Mouse (Mus musculus): ENCODE results near the gene Exosc1. TPM values are rescaled to one million over a fixed set of nuclear protein-coding genes. Genes with fewer than 3 reads are reported as not detected.

The Exosc1 gene
- polyA plus RNA-seq, 1 experiment = 0.70 TPM

GRCm38 (mm10) chr19:41895460-41896318, 37.5 kb downstream of the Exosc1 start, which contains the start of gene Rrp12:
Gene Rrp12 (minus strand): TSS chr19:41896173.
- H3K4me3 ChIP-seq (replicated peaks) = peak within 1 kb of the TSS; percentile 74
- peaks cover 21% of the 10 kb centered on the region for H3K36me3 ChIP-seq (ENCODE audit: control insufficient read depth)
- TF ChIP-seq TAL1 (IDR thresholded peaks at IDR 0.05; ENCODE audit: low read length) = no peak
- no peak for TF ChIP-seq GATA1 (IDR thresholded peaks at IDR 0.05; ENCODE audit: low read length)
- H3K27me3 ChIP-seq (ENCODE audit: control insufficient read depth) = no peaks in the 10 kb centered on the region
- peaks cover 59% of the 10 kb centered on the region for H3K4me1 ChIP-seq (ENCODE audit: control insufficient read depth)
- H3K9me3 ChIP-seq (ENCODE audit: control insufficient read depth, low read length) = no peaks in the 10 kb centered on the region

DNA sequence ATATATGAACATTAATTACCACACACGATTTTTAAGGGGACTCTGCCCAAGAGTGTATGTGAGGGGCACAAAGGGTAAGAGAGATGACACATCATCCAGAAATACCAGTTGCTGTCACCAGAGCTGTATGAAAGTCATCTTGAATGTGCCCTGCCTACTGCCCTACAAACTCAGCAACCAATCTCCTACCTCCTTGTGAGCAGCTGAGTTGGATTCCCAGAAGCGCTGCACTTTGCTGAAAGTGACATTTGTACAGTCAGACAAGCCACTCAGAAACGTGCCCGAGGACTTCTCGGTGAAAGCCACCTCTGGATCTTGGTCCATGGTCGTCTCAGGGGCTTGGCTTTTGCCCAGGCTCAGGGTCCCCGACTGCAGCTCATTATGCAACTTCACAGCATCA, 38.3 kb downstream of the Exosc1 start:
- peak overlapping the region; percentile 74 for H3K4me3 ChIP-seq (replicated peaks)
- TF ChIP-seq TAL1 (IDR thresholded peaks at IDR 0.05; ENCODE audit: low read length) (no peak), GATA1 (IDR thresholded peaks at IDR 0.05; ENCODE audit: low read length) (no peak)

GRCm38 (mm10) chr19:41888191-41888590, 45.0 kb downstream of the Exosc1 start:
- Histone ChIP-seq H3K36me3 (ENCODE audit: control insufficient read depth) (peaks cover 87% of the 10 kb centered on the region), H3K4me3 (replicated peaks) (peak overlapping the region; percentile 40), H3K27me3 (ENCODE audit: control insufficient read depth) (no peaks in the 10 kb centered on the region), H3K4me1 (ENCODE audit: control insufficient read depth) (peaks cover 68% of the 10 kb centered on the region), H3K9me3 (ENCODE audit: control insufficient read depth, low read length) (no peaks in the 10 kb centered on the region)
- TF ChIP-seq GATA1 (IDR thresholded peaks at IDR 0.05; ENCODE audit: low read length) (peak; percentile 85), TAL1 (IDR thresholded peaks at IDR 0.05; ENCODE audit: low read length) (peak; percentile 76)

More for the DNA sequence above, 38.3 kb downstream of the Exosc1 start:
- H3K27me3 ChIP-seq (ENCODE audit: control insufficient read depth) = no peaks in the 10 kb centered on the region
- H3K4me1 ChIP-seq (ENCODE audit: control insufficient read depth) = peaks cover 65% of the 10 kb centered on the region
- H3K36me3 ChIP-seq (ENCODE audit: control insufficient read depth) = peaks cover 28% of the 10 kb centered on the region
- no peaks in the 10 kb centered on the region for H3K9me3 ChIP-seq (ENCODE audit: control insufficient read depth, low read length)

GRCm38 (mm10) chr19:41883882-41884281, 49.3 kb downstream of the Exosc1 start:
- peaks cover 92% of the 10 kb centered on the region for H3K36me3 ChIP-seq (ENCODE audit: control insufficient read depth)
- H3K4me1 ChIP-seq (ENCODE audit: control insufficient read depth) = peaks cover 37% of the 10 kb centered on the region
- H3K4me3 ChIP-seq (replicated peaks) = no peak overlapping the region
- TF ChIP-seq GATA1 (IDR thresholded peaks at IDR 0.05; ENCODE audit: low read length) = no peak
- TF ChIP-seq TAL1 (IDR thresholded peaks at IDR 0.05; ENCODE audit: low read length) = no peak
- H3K9me3 ChIP-seq (ENCODE audit: control insufficient read depth, low read length) = no peaks in the 10 kb centered on the region
- H3K27me3 ChIP-seq (ENCODE audit: control insufficient read depth) = no peaks in the 10 kb centered on the region

GRCm38 (mm10) chr19:41881842-41882241, 51.4 kb downstream of the Exosc1 start:
- Histone ChIP-seq H3K9me3 (ENCODE audit: control insufficient read depth, low read length) (no peaks in the 10 kb centered on the region), H3K4me3 (replicated peaks) (no peak overlapping the region), H3K4me1 (ENCODE audit: control insufficient read depth) (peaks cover 17% of the 10 kb centered on the region), H3K27me3 (ENCODE audit: control insufficient read depth) (no peaks in the 10 kb centered on the region), H3K36me3 (ENCODE audit: control insufficient read depth) (peaks cover 91% of the 10 kb centered on the region)
- TF ChIP-seq TAL1 (IDR thresholded peaks at IDR 0.05; ENCODE audit: low read length) = no peak
- TF ChIP-seq GATA1 (IDR thresholded peaks at IDR 0.05; ENCODE audit: low read length) = no peak

- TF ChIP-seq TAL1 (IDR thresholded peaks at IDR 0.05; ENCODE audit: low read length) (no peak), GATA1 (IDR thresholded peaks at IDR 0.05; ENCODE audit: low read length) (no peak)
- Histone ChIP-seq H3K9me3 (ENCODE audit: control insufficient read depth, low read length) (no peaks in the 10 kb centered on the region), H3K4me3 (replicated peaks) (no peak overlapping the region), H3K27me3 (ENCODE audit: control insufficient read depth) (no peaks in the 10 kb centered on the region), H3K4me1 (ENCODE audit: control insufficient read depth) (peaks cover 13% of the 10 kb centered on the region), H3K36me3 (ENCODE audit: control insufficient read depth) (peaks cover 85% of the 10 kb centered on the region)
These were observed 58.9 kb downstream of the Exosc1 start for GRCm38 (mm10) chr19:41874356-41874755.

Other genes starting within 250 kb of the Exosc1 start
- gene Slit1, start 189.8 kb downstream of the Exosc1 start, polyA plus RNA-seq (2012) = 0.06 and 0.12 TPM in 2 replicates
- gene Arhgap19, start 131.4 kb downstream of the Exosc1 start, polyA plus RNA-seq (2012) = 0.49 and 0.65 TPM in 2 replicates
- 2.3 and 2.8 TPM in 2 replicates for gene Frat1, start 103.5 kb downstream of the Exosc1 start, polyA plus RNA-seq (2012)
- 8.4 and 10.4 TPM in 2 replicates for gene Frat2, start 85.3 kb downstream of the Exosc1 start, polyA plus RNA-seq (2012)
- 1.1 TPM in 2 replicates for gene Rrp12, start 37.2 kb downstream of the Exosc1 start, polyA plus RNA-seq (2012)
- 6.9 and 7.3 TPM in 2 replicates for gene Pgam1, start 21.5 kb downstream of the Exosc1 start, polyA plus RNA-seq (2012)
- 3.1 and 3.2 TPM in 2 replicates for gene Zdhhc16, start 57 bp upstream of the Exosc1 start, polyA plus RNA-seq (2012)
- 0.54 and 0.65 TPM in 2 replicates for gene Mms19, start 47.7 kb upstream of the Exosc1 start, polyA plus RNA-seq (2012)
- gene Ubtd1, start 48.3 kb upstream of the Exosc1 start, polyA plus RNA-seq (2012) = 0.10 and 0.30 TPM in 2 replicates
- 0.12 TPM in 1 of 2 replicates, not detected in the other for gene Ankrd2, start 102.6 kb upstream of the Exosc1 start, polyA plus RNA-seq (2012)
- gene Hoga1, start 112.2 kb upstream of the Exosc1 start, polyA plus RNA-seq (2012) = not detected in 2 replicates
- not detected in 2 replicates for gene 4933411K16Rik, start 118.8 kb upstream of the Exosc1 start, polyA plus RNA-seq (2012)
- gene Morn4, start 152.9 kb upstream of the Exosc1 start, polyA plus RNA-seq (2012) = 0.10 and 0.19 TPM in 2 replicates
- 1.7 and 1.8 TPM in 2 replicates for gene Pi4k2a, start 157.0 kb upstream of the Exosc1 start, polyA plus RNA-seq (2012)
- 1.3 and 1.7 TPM in 2 replicates for gene Avpi1, start 195.6 kb upstream of the Exosc1 start, polyA plus RNA-seq (2012)
- gene Marveld1, start 214.0 kb upstream of the Exosc1 start, polyA plus RNA-seq (2012) = 0.05 TPM in 2 replicates
- 0.67 and 0.73 TPM in 2 replicates for gene Zfyve27, start 230.5 kb upstream of the Exosc1 start, polyA plus RNA-seq (2012)

All from erythroblast, embryonic 14.5 days (primary cell).